23 mouse cellular contexts compared by ENCODE assay signal in the genomic region with DNA sequence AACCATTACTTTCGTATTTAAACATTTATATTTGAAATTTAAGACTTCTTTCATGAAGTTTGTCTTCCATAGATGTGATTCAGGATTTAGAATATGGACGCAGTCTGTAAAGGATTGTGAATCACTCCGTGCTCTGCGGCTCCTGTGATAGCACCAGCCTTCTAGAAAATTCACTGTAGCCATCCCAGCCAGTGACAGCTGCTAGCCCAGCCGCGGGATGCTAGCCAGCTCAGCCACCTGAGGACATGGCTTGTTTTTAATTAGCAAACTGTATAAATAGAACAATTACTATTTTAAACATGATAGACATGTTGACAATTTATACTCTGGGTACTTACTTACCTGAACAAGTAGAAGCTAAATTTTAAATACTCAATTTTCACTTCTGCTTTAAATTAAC.
DNase-seq lines count a peak whose midpoint lies in the region; ATAC-seq and TF ChIP-seq lines count a peak whose summit lies in the region.
"Had no signal": no experiment of that assay in that cellular context is flagged by ENCODE, and none has a peak within 500 bp of the region (broad histone marks: within the 10 kb centered on the region; RNA-seq: fewer than 3 reads in every experiment).

No protein-coding gene starts in this region.

- H3K4me2 ChIP-seq in midbrain, postnatal 0 days (ENCODE audit: low read depth, low read length, poor library complexity, severe bottlenecking) = no peak overlapping the region
- no peak overlapping the region for H3K4me2 ChIP-seq in midbrain, embryonic 16.5 days (ENCODE audit: low read length)
- H3K4me2 ChIP-seq: embryonic facial prominence, embryonic 13.5 days; limb, embryonic 13.5 days; neural tube, embryonic 12.5 days had no signal

- DNase-seq in gastrocnemius, postnatal 14 days = peak; percentile 37
- no peak for DNase-seq in gastrocnemius, postnatal 36 days
- peak; percentile 28 for DNase-seq in midbrain, postnatal 0 days (ENCODE audit: low spot score)
- peak; percentile 78 for DNase-seq in cerebellum, adult 9-11 months
- no peak for DNase-seq in thymus, postnatal 10 days (ENCODE audit: low spot score in 2 of 2)
- no peak for DNase-seq in urinary bladder, adult 2 months (ENCODE audit: low spot score)
- DNase-seq: adrenal gland, postnatal 14 days; B cell, adult 2 months; kidney, adult 8-10 months; kidney, postnatal 25 days; layer of hippocampus, adult 9-11 months; midbrain, embryonic 14.5 days; right cerebral cortex, postnatal 14 days; thymus, postnatal 36 days had no signal

- H3K4me3 ChIP-seq in midbrain, postnatal 0 days (ENCODE audit: low read depth, low read length) = no peak overlapping the region
- no peak overlapping the region for H3K4me3 ChIP-seq in midbrain, embryonic 16.5 days (ENCODE audit: low read depth, low read length)
- H3K4me3 ChIP-seq: embryonic facial prominence, embryonic 13.5 days; limb, embryonic 13.5 days; neural tube, embryonic 12.5 days had no signal

- no peaks in the 10 kb centered on the region for H3K4me1 ChIP-seq in midbrain, postnatal 0 days (ENCODE audit: insufficient read depth, low read length)
- no peaks in the 10 kb centered on the region for H3K4me1 ChIP-seq in midbrain, embryonic 16.5 days (ENCODE audit: control insufficient read depth, insufficient read depth, low read length)
- H3K4me1 ChIP-seq: embryonic facial prominence, embryonic 13.5 days; limb, embryonic 13.5 days; neural tube, embryonic 12.5 days had no signal

- no peak overlapping the region for H3K27ac ChIP-seq in midbrain, postnatal 0 days (ENCODE audit: low read depth, low read length)
- no peak overlapping the region for H3K27ac ChIP-seq in midbrain, embryonic 16.5 days (ENCODE audit: low read length)
- H3K27ac ChIP-seq: embryonic facial prominence, embryonic 13.5 days; limb, embryonic 13.5 days; liver, embryonic 14.5 days; neural tube, embryonic 12.5 days; stomach, postnatal 0 days had no signal

- no peak overlapping the region for H3K9ac ChIP-seq in midbrain, postnatal 0 days (replicated peaks; ENCODE audit: low read length, poor library complexity, severe bottlenecking)
- no peak overlapping the region for H3K9ac ChIP-seq in midbrain, embryonic 16.5 days (ENCODE audit: low read depth, low read length)
- H3K9ac ChIP-seq: embryonic facial prominence, embryonic 13.5 days; limb, embryonic 13.5 days; liver, embryonic 14.5 days; neural tube, embryonic 12.5 days had no signal

- H3K36me3 ChIP-seq in midbrain, postnatal 0 days (ENCODE audit: insufficient read depth, low read length) = peaks cover 26% of the 10 kb centered on the region
- H3K36me3 ChIP-seq in midbrain, embryonic 16.5 days (ENCODE audit: control insufficient read depth, insufficient read depth, low read length) = peaks cover 12% of the 10 kb centered on the region; the same call in 1 of the 2 replicates

- H3K27me3 ChIP-seq in midbrain, postnatal 0 days (ENCODE audit: insufficient read depth, low read length) = no peaks in the 10 kb centered on the region
- no peaks in the 10 kb centered on the region for H3K27me3 ChIP-seq in midbrain, embryonic 16.5 days (ENCODE audit: control insufficient read depth, insufficient read depth, low read depth, low read length)
- H3K27me3 ChIP-seq: embryonic facial prominence, embryonic 13.5 days; limb, embryonic 13.5 days; neural tube, embryonic 12.5 days; Patski had no signal

- no peak for TF ChIP-seq CTCF in midbrain, postnatal 0 days (IDR thresholded peaks at IDR 0.05)

- WGBS in midbrain, postnatal 0 days = 87% methylated on average over 6 of the region's 6 CpGs
- 92% methylated on average over 6 of the region's 6 CpGs for WGBS in midbrain, embryonic 16.5 days

- ATAC-seq in midbrain, postnatal 0 days (ENCODE audit: low FRiP score) = no peak
- no peak for ATAC-seq in midbrain, embryonic 16.5 days
- ATAC-seq: activated CD4-positive, CD25-positive, alpha-beta regulatory T cell, adult 4 months; lung, postnatal 0 days; Patski had no signal

- H3K9me3 ChIP-seq in midbrain, postnatal 0 days (ENCODE audit: low read length) = no peaks in the 10 kb centered on the region
- H3K9me3 ChIP-seq in midbrain, embryonic 16.5 days (replicated peaks; ENCODE audit: control insufficient read depth, low read length, poor library complexity, severe bottlenecking) = no peaks in the 10 kb centered on the region
- H3K9me3 ChIP-seq: embryonic facial prominence, embryonic 13.5 days; limb, embryonic 13.5 days; neural tube, embryonic 12.5 days had no signal

- intact Hi-C loops in gastrocnemius, postnatal 14 days (cut with DNase I; ENCODE audit: low total_unique reads) = no loop called here
- intact Hi-C loops in gastrocnemius, postnatal 36 days (cut with DNase I) = no loop called here

Comparison
In these comparisons a context has a peak if more than half of its experiments do, and no peak if none do; other contexts are left out.
1. DNase-seq: peak in gastrocnemius, postnatal 14 days (single experiment), midbrain, postnatal 0 days (single experiment) and cerebellum, adult 9-11 months (single experiment); none in gastrocnemius, postnatal 36 days (0 of 2), thymus, postnatal 10 days (0 of 2) and urinary bladder, adult 2 months (single experiment).